Mouse (Mus musculus) neural tube, embryonic 15.5 days (tissue): ENCODE results near the gene Tle3. TPM values are rescaled to one million over a fixed set of nuclear protein-coding genes. Genes with fewer than 3 reads are reported as not detected.

Source experiments
- ATAC-seq: fragments of 200-750 bp; cut with Nextera tagmentation; 2 replicates; pipeline ENCODE4 v1.8.0; 2017; ENCODE audit warnings: mild to moderate bottlenecking, moderate TSS enrichment, moderate library complexity; ENCODE audit not compliant: low FRiP score
- H3K27ac ChIP-seq: fragments of 300-500 bp; sonication (generic); replicated peaks from 2 replicates; pipeline ENCODE4 v1.5.1; 2015; ENCODE audit warnings: mild to moderate bottlenecking, inconsistent platforms
- H3K27me3 ChIP-seq: fragments of 300-500 bp; sonication (generic); replicated peaks from 2 replicates; pipeline ENCODE4 v1.6.1; 2015; ENCODE audit warnings: inconsistent platforms
- H3K36me3 ChIP-seq: fragments of 300-500 bp; sonication (generic); 2 replicates; pipeline ENCODE4 v1.6.1; 2015; ENCODE audit warnings: inconsistent platforms
- H3K4me1 ChIP-seq: fragments of 300-500 bp; sonication (generic); 2 replicates; pipeline ENCODE4 v1.6.1; 2015; ENCODE audit warnings: inconsistent platforms
- H3K4me2 ChIP-seq: fragments of 300-500 bp; sonication (generic); 2 replicates; pipeline ENCODE4 v1.6.1; 2015; ENCODE audit warnings: inconsistent platforms, mild to moderate bottlenecking, moderate library complexity
- H3K4me3 ChIP-seq: fragments of 300-500 bp; sonication (generic); replicated peaks from 2 replicates; pipeline ENCODE4 v1.5.1; 2015; ENCODE audit warnings: mild to moderate bottlenecking, inconsistent platforms
- H3K9ac ChIP-seq: fragments of 300-500 bp; sonication (generic); replicated peaks from 2 replicates; pipeline ENCODE4 v1.6.1; 2015; ENCODE audit warnings: mild to moderate bottlenecking, inconsistent platforms
- H3K9me3 ChIP-seq: fragments of 300-500 bp; sonication (generic); replicated peaks from 2 replicates; pipeline ENCODE4 v1.6.1; 2016; ENCODE audit warnings: inconsistent platforms
- WGBS: fragments of 180-500 bp; shearing (Covaris S2); methylation state at CpG from one replicate; pipeline ENCODE4 v1.1.7; 2015; ENCODE audit warnings: mixed read lengths; 5-methylcytosine and 5-hydroxymethylcytosine counted together
- polyA plus RNA-seq: library from polyadenylated mRNA; unstranded; fragments of >200 nt; fragmentation: Nextera tagmentation; extraction: Ambion mirVana; gene quantifications from 2 replicates; pipeline ENCODE4 v1.2.1, GENCODE M21; 2015

Gene Tle3
- polyA plus RNA-seq, 1 experiment from 2014 or later, result 20.5 TPM

GRCm38 (mm10) chr9:61388689-61389403 lies 16.7 kb downstream of the Tle3 start:
- Histone ChIP-seq H3K4me2 (no peak overlapping the region), H3K9me3 (no peaks in the 10 kb centered on the region), H3K36me3 (peaks cover 9% of the 10 kb centered on the region), H3K27me3 (0 out of 2 replicates have a peak, but pooled peaks cover 4% of the 10 kb centered on the region), H3K27ac (0 out of 2 replicates have a peak overlapping the region, but pooled peaks have one; percentile 10), H3K9ac (no peak overlapping the region), H3K4me1 (peaks cover 75% of the 10 kb centered on the region), H3K4me3 (no peak overlapping the region)
- ATAC-seq, result no peak
- 58% methylated on average over 14 of the region's 14 CpGs for WGBS

DNA sequence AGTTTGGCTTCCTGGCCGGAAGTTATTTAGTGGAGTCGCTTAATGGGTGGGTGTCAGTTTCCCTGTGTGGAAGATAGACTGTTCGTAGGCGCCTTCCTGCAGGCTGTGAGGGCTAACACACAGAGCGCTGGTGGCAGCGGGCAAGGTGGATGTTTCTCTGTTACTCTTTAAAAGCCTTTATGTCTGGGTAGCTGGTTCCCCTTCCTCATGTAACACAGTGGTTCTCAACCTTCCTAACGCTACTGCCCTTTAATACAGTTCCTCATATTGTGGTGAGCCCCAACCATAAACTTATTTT lies 17.2 kb downstream of the Tle3 start:
- H3K36me3 ChIP-seq, result peaks cover 14% of the 10 kb centered on the region
- H3K4me3 ChIP-seq, result no peak overlapping the region
- WGBS, result 81% methylated on average over 7 of the region's 7 CpGs
- ATAC-seq, result no peak
- no peak overlapping the region for H3K9ac ChIP-seq
- 0 out of 2 replicates have a peak, but pooled peaks cover 8% of the 10 kb centered on the region for H3K27me3 ChIP-seq
- H3K27ac ChIP-seq, result no peak overlapping the region
- peaks cover 70% of the 10 kb centered on the region for H3K4me1 ChIP-seq
- no peak overlapping the region for H3K4me2 ChIP-seq
- no peaks in the 10 kb centered on the region for H3K9me3 ChIP-seq

DNA sequence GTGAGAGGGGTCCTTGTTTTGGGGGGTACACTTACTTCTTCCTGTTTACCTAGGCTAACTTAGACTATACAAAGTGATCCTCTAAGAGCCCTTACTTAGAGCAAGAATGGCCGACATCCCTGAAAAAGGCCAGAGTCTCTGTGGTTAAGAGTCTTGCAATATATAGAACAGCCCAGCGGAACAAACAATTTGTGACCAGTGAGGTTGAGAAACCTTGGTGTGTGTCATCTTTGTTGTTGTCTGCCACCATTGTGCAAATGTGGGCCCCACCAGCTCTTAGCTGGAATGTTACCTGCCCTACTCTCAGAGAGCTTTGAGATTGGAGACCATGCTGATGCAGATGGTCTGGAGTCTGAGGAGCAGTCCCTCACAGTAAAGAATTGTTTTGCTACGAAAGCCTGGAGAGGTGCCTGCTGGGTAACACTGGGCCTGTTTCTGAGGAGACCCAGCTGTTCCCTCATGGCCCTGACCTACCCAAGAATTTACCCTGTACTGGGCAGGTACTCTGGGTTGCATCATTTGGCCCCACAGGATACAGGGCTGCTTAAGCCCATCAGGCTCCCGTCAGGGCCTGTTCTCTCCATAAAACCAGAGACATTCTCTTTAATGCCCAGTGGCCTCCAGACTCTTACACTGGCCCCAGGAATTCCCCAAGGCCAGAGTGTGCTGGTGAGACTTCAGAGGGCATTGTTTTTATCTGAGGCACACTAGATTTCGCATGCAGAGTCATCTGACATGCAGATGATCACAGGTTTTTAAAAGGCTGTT lies 19.6 kb downstream of the Tle3 start:
- WGBS, result 64% methylated on average over 5 of the region's 5 CpGs
- peaks cover 21% of the 10 kb centered on the region for H3K36me3 ChIP-seq
- H3K27me3 ChIP-seq, result 0 out of 2 replicates have a peak, but pooled peaks cover 8% of the 10 kb centered on the region
- no peak overlapping the region for H3K9ac ChIP-seq
- ATAC-seq, result no peak
- H3K9me3 ChIP-seq, result no peaks in the 10 kb centered on the region
- H3K4me1 ChIP-seq, result peaks cover 59% of the 10 kb centered on the region
- H3K4me3 ChIP-seq, result no peak overlapping the region
- no peak overlapping the region for H3K27ac ChIP-seq
- H3K4me2 ChIP-seq, result no peak overlapping the region

DNA sequence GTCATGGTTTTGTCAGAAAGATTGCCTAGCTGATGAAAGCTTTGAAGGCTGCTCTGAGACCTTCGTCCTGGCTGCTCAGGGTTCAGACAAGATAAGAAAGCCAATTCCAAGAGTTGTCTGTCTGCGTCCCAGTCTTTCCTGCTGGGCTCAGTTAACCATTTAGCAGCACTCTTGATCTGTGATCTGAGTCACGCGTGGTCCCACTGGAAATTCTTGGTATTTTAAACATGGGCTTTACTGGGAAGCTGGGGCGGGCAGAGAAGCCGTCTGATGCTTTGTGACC lies 20.1 kb downstream of the Tle3 start:
- peaks cover 21% of the 10 kb centered on the region for H3K36me3 ChIP-seq
- peaks cover 61% of the 10 kb centered on the region for H3K4me1 ChIP-seq
- no peak overlapping the region for H3K4me2 ChIP-seq
- H3K9ac ChIP-seq, result no peak overlapping the region
- H3K9me3 ChIP-seq, result no peaks in the 10 kb centered on the region
- H3K4me3 ChIP-seq, result no peak overlapping the region
- H3K27me3 ChIP-seq, result 0 out of 2 replicates have a peak, but pooled peaks cover 8% of the 10 kb centered on the region
- 67% methylated on average over 6 of the region's 6 CpGs for WGBS
- ATAC-seq, result no peak
- H3K27ac ChIP-seq, result no peak overlapping the region

- Histone ChIP-seq H3K9ac (no peak overlapping the region), H3K27me3 (0 out of 2 replicates have a peak, but pooled peaks cover 8% of the 10 kb centered on the region), H3K4me1 (peaks cover 61% of the 10 kb centered on the region), H3K4me2 (no peak overlapping the region), H3K9me3 (no peaks in the 10 kb centered on the region), H3K36me3 (peaks cover 24% of the 10 kb centered on the region), H3K27ac (no peak overlapping the region), H3K4me3 (no peak overlapping the region)
- ATAC-seq, result no peak
- 85% methylated on average over 6 of the region's 6 CpGs for WGBS
Observed at GRCm38 (mm10) chr9:61393161-61393560, 21.0 kb downstream of the Tle3 start.

DNA sequence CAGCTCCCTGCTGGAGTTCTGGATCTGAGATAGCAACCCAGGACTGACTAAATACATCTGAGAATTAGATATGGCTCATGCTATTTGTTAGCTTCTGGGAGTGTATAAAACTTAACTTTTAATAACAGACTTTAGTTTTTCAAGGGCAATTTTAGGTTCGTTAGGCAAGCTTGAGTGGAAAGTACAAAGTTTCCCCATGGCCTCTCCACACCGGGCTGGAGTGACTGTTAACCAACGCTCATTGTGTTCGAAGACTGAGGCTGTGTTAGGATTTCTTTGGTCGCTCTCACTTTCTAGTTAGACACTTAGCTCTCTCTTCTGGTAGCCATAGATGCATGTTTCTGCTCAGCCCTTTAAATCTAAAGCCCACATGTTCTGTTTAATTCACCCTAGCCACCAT lies 21.7 kb downstream of the Tle3 start:
- H3K36me3 ChIP-seq, result peaks cover 31% of the 10 kb centered on the region
- 96% methylated on average over 5 of the region's 5 CpGs for WGBS

GRCm38 (mm10) chr9:61395071-61395470 lies 22.9 kb downstream of the Tle3 start:
- 81% methylated on average over 3 of the region's 3 CpGs for WGBS
- Histone ChIP-seq H3K4me1 (peaks cover 47% of the 10 kb centered on the region), H3K9me3 (no peaks in the 10 kb centered on the region), H3K27ac (no peak overlapping the region), H3K27me3 (0 out of 2 replicates have a peak, but pooled peaks cover 8% of the 10 kb centered on the region), H3K4me2 (no peak overlapping the region), H3K36me3 (peaks cover 37% of the 10 kb centered on the region), H3K4me3 (no peak overlapping the region), H3K9ac (no peak overlapping the region)
- no peak for ATAC-seq

More for the DNA sequence above, 21.7 kb downstream of the Tle3 start:
- Histone ChIP-seq H3K9me3 (no peaks in the 10 kb centered on the region), H3K9ac (no peak overlapping the region), H3K27ac (no peak overlapping the region), H3K4me1 (peaks cover 55% of the 10 kb centered on the region), H3K27me3 (0 out of 2 replicates have a peak, but pooled peaks cover 8% of the 10 kb centered on the region), H3K4me3 (no peak overlapping the region), H3K4me2 (no peak overlapping the region)
- no peak for ATAC-seq

DNA sequence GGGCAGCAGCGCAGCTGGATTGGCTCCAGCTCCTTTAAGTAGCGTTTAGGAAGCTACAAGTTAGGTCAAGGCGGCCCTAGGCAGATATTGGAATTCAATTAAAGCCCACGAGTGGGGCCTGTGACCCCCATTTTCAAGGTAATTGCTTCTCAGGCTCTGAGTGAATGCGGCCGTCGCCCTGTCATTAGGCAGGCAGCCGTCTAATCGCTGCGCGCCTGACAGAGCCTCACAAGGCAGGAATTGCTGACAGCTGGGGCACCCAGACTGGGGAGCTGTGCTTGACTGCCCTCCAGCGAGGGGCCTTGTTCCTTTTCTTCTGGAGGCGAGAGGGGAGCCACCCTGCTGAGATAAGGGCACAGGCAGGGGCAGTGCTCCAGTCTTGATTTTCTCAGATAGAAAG lies 24.3 kb downstream of the Tle3 start:
- Histone ChIP-seq H3K4me3 (no peak overlapping the region), H3K9ac (no peak overlapping the region; the same call in 1 of the 2 replicates), H3K4me1 (peaks cover 48% of the 10 kb centered on the region), H3K27ac (0 out of 2 replicates have a peak overlapping the region, but pooled peaks have one; percentile 25), H3K9me3 (no peaks in the 10 kb centered on the region), H3K36me3 (peaks cover 37% of the 10 kb centered on the region), H3K4me2 (no peak overlapping the region), H3K27me3 (0 out of 2 replicates have a peak, but pooled peaks cover 8% of the 10 kb centered on the region)
- WGBS, result 17% methylated on average over 13 of the region's 13 CpGs
- no peak for ATAC-seq

- Histone ChIP-seq H3K36me3 (peaks cover 39% of the 10 kb centered on the region), H3K27me3 (0 out of 2 replicates have a peak, but pooled peaks cover 8% of the 10 kb centered on the region), H3K4me2 (no peak overlapping the region), H3K4me3 (no peak overlapping the region), H3K4me1 (peaks cover 48% of the 10 kb centered on the region), H3K9me3 (no peaks in the 10 kb centered on the region), H3K9ac (no peak overlapping the region), H3K27ac (no peak overlapping the region)
- WGBS, result 58% methylated on average over 4 of the region's 4 CpGs
- ATAC-seq, result no peak
Observed at GRCm38 (mm10) chr9:61397130-61397529, 25.0 kb downstream of the Tle3 start.

DNA sequence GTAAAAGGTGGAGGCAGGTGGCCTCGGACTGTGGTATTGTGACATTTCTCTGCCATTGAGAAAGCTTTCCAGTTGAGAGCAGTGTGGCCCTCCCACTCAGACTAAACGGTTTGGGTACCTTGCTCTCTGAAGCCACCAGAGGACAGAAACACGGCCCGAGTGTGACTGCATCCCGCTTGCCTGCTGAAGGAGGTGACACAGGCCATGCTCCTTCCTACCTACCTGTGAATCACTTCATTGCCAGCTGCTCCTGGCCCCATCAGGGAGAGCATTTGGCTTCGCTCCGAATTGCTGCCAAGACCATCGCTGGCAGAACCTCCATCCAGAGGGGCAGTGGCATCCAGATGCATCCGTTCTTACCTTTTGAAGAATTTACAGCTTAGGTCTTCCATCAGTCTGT lies 26.0 kb downstream of the Tle3 start:
- H3K9me3 ChIP-seq, result no peaks in the 10 kb centered on the region
- no peak overlapping the region for H3K27ac ChIP-seq
- no peak overlapping the region for H3K9ac ChIP-seq
- 0 out of 2 replicates have a peak, but pooled peaks cover 8% of the 10 kb centered on the region for H3K27me3 ChIP-seq
- H3K4me2 ChIP-seq, result no peak overlapping the region
- peaks cover 53% of the 10 kb centered on the region for H3K4me1 ChIP-seq
- peaks cover 38% of the 10 kb centered on the region for H3K36me3 ChIP-seq
- WGBS, result 87% methylated on average over 9 of the region's 9 CpGs
- ATAC-seq, result no peak
- no peak overlapping the region for H3K4me3 ChIP-seq

DNA sequence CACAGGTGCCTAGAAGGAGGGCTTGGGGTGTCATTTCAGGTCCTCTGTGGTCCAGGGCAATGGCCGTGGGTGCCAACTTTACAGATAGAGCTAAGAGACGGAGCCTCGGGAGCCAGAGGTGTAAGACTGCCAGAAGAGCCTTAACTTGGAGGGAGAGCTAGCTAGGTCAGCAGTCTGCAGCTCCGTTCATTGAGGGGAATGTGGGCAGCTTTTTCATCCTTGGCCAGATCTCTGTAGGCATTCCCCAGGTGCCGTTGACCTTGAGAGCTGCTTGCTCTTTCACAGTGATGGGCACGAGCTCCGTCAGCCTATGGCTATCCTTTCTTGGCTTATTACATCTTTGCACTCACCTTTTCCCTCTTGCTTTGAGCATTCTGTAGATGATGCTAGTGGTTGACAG lies 28.0 kb downstream of the Tle3 start:
- H3K27ac ChIP-seq, result no peak overlapping the region
- no peaks in the 10 kb centered on the region for H3K9me3 ChIP-seq
- no peak overlapping the region for H3K4me3 ChIP-seq
- 94% methylated on average over 7 of the region's 7 CpGs for WGBS
- H3K9ac ChIP-seq, result no peak overlapping the region
- peaks cover 73% of the 10 kb centered on the region for H3K4me1 ChIP-seq
- no peak for ATAC-seq
- H3K4me2 ChIP-seq, result no peak overlapping the region
- no peaks in the 10 kb centered on the region for H3K27me3 ChIP-seq
- H3K36me3 ChIP-seq, result peaks cover 19% of the 10 kb centered on the region

DNA sequence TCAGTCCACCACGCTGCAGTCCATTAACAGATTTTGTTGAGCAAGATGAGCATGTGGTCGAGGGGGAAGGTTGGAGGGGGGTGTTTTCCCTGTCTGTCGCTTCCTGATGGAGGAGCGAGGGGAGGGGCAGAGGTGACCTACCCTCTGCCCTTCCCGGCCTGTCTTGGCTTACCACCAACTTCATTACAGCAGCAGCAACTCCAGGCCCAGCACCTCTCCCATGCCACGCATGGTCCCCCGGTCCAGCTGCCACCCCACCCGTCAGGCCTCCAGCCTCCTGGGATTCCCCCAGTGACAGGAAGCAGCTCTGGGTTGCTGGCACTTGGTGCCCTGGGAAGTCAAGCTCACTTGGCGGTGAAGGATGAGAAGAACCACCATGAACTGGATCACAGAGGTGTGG lies 29.5 kb downstream of the Tle3 start:
- Histone ChIP-seq H3K4me1 (peaks cover 77% of the 10 kb centered on the region), H3K36me3 (peaks cover 21% of the 10 kb centered on the region)

More for the DNA sequence above, 29.5 kb downstream of the Tle3 start:
- Histone ChIP-seq H3K4me3 (no peak overlapping the region), H3K27ac (no peak overlapping the region), H3K4me2 (no peak overlapping the region), H3K27me3 (no peaks in the 10 kb centered on the region), H3K9me3 (no peaks in the 10 kb centered on the region), H3K9ac (no peak overlapping the region)
- 59% methylated on average over 9 of the region's 9 CpGs for WGBS
- ATAC-seq, result no peak
